In the genomic region with DNA sequence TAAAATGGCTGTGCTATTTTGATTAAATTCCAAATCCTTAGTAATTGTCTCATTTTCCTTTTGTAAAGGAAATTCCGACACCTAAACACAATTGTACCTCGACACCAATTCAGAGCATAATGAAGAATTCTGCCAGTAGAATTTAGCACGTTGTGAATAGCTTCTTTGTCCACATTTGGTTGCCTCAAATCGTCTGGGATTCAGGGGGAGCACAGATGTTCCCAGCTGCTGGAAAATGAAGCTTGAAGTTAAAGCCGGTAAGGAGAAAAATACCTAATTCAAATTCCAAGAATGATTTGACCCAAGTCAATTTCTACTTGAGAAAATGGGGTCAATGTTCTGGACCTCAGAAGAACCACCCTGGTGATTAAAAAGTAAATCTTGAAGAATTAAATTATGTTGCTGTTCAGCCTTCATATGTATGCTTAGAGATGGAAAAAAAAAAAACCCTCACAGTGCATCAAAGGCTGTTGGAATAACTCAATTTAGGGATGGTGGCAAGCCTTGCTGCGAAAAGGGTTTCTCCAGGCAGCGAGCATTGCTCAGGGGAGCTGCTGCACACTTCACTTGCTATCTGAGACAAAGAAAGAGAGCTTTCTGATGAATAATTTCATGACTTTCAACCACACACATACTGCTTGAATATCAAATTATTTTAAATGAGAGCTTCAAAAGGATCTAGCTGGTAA, we compare ENCODE assay signal across 16 mouse cellular contexts. TPM values are rescaled to one million over a fixed set of nuclear protein-coding genes. Genes with fewer than 3 reads are reported as not detected.
A peak's percentile ranks its signal among the peaks of the same experiment; 100 is the strongest.
DNase-seq lines count a peak whose midpoint lies in the region; ATAC-seq lines count a peak whose summit lies in the region.
"Had no signal": no experiment of that assay in that cellular context is flagged by ENCODE, and none has a peak within 500 bp of the region (broad histone marks: within the 10 kb centered on the region; RNA-seq: fewer than 3 reads in every experiment).

No protein-coding gene starts in this region.

- no peak overlapping the region for H3K4me2 ChIP-seq in limb, embryonic 12.5 days
- H3K4me2 ChIP-seq: stomach, embryonic 15.5 days had no signal

- H3K27me3 ChIP-seq in embryonic facial prominence, embryonic 10.5 days (replicated peaks; ENCODE audit: low read depth, poor library complexity, severe bottlenecking), result no peaks in the 10 kb centered on the region
- H3K27me3 ChIP-seq in limb, embryonic 12.5 days, result no peaks in the 10 kb centered on the region; the same call in 1 of the 2 replicates
- H3K27me3 ChIP-seq: stomach, embryonic 15.5 days had no signal

- no peak overlapping the region for H3K4me3 ChIP-seq in embryonic facial prominence, embryonic 10.5 days
- H3K4me3 ChIP-seq in limb, embryonic 12.5 days (replicated peaks), result no peak overlapping the region
- H3K4me3 ChIP-seq: stomach, embryonic 15.5 days had no signal

- peaks cover 23% of the 10 kb centered on the region for H3K4me1 ChIP-seq in embryonic facial prominence, embryonic 10.5 days
- H3K4me1 ChIP-seq in limb, embryonic 12.5 days (replicated peaks), result peaks cover 12% of the 10 kb centered on the region; the same call in 1 of the 2 replicates
- H3K4me1 ChIP-seq: stomach, embryonic 15.5 days had no signal

- 36% methylated on average over 7 of the region's 7 CpGs for WGBS in embryonic facial prominence, embryonic 10.5 days
- 47% methylated on average over 7 of the region's 7 CpGs for WGBS in limb, embryonic 12.5 days

- H3K36me3 ChIP-seq in embryonic facial prominence, embryonic 10.5 days (replicated peaks), result no peaks in the 10 kb centered on the region
- no peaks in the 10 kb centered on the region for H3K36me3 ChIP-seq in limb, embryonic 12.5 days
- H3K36me3 ChIP-seq: stomach, embryonic 15.5 days had no signal

- no peak for ATAC-seq in limb, embryonic 12.5 days (ENCODE audit: insufficient number of reproducible peaks, insufficient read depth, low FRiP score, low TSS enrichment, low read depth)

- intact Hi-C loops in heart, postnatal 14 days (cut with DNase I), result no loop called here

- H3K27ac ChIP-seq in embryonic facial prominence, embryonic 10.5 days (replicated peaks), result peak overlapping the region; percentile 42; the same call in 1 of the 2 replicates
- peak overlapping the region; percentile 72 for H3K27ac ChIP-seq in limb, embryonic 12.5 days
- H3K27ac ChIP-seq: stomach, embryonic 15.5 days had no signal

- H3K9me3 ChIP-seq in embryonic facial prominence, embryonic 10.5 days, result no peaks in the 10 kb centered on the region
- no peaks in the 10 kb centered on the region for H3K9me3 ChIP-seq in limb, embryonic 12.5 days
- H3K9me3 ChIP-seq: stomach, embryonic 15.5 days had no signal

- peak; percentile 86 for DNase-seq in heart, adult 11 months
- DNase-seq in heart, postnatal 14 days, result no peak
- DNase-seq in embryonic facial prominence, embryonic 10.5 days (ENCODE audit: low spot score), result no peak
- DNase-seq in forelimb bud, embryonic 11.5 days (ENCODE audit: low read depth, low spot score), result peak; percentile 61
- no peak for DNase-seq in MN1 (ENCODE audit: low spot score)
- no peak for DNase-seq in spleen, postnatal 10 days (ENCODE audit: low spot score in 2 of 2)
- no peak for DNase-seq in layer of hippocampus, postnatal 14 days (ENCODE audit: low spot score in 2 of 2)
- DNase-seq: B cell, adult 2 months; cerebellum, postnatal 36 days; kidney, adult 18-20 months; lung, adult 2 months; thymus, postnatal 25 days had no signal

- H3K9ac ChIP-seq in limb, embryonic 12.5 days (replicated peaks), result no peak overlapping the region
- H3K9ac ChIP-seq: stomach, embryonic 15.5 days had no signal

RNA-seq across cellular contexts. Expression of gene Slc4a3, which starts 36.0 kb away (rescaled TPM):
- 100 to 1,000 TPM; 172 to 178 TPM for total RNA-seq in heart, postnatal 14 days (2021)
- 15.7 and 18.0 TPM in 2 replicates for polyA plus RNA-seq in embryonic facial prominence, embryonic 10.5 days (2016; fragmentation: Nextera tagmentation; extraction: Ambion mirVana)
- 33.6 and 33.7 TPM in 2 replicates for polyA plus RNA-seq in limb, embryonic 12.5 days (2016; fragmentation: Nextera tagmentation; extraction: Ambion mirVana)
- total RNA-seq in layer of hippocampus, postnatal 14 days (2021), result 100 to 1,000 TPM; 120 to 141 TPM
- total RNA-seq: megakaryocyte, adult 5-6 weeks; MEL had no signal

Comparison
In these comparisons a context has a peak if more than half of its experiments do, and no peak if none do; other contexts are left out.
1. DNase-seq: peak in heart, adult 11 months (single experiment) and forelimb bud, embryonic 11.5 days (single experiment); none in heart, postnatal 14 days (0 of 2), embryonic facial prominence, embryonic 10.5 days (single experiment), MN1 (single experiment), spleen, postnatal 10 days (0 of 2) and layer of hippocampus, postnatal 14 days (0 of 2).